Mouse (Mus musculus): Measurements from ENCODE around the gene Chp2. TPM values are rescaled to one million over a fixed set of nuclear protein-coding genes. Genes with fewer than 3 reads are reported as not detected.

The Chp2 gene
- polyA plus RNA-seq, 1 experiment from 2014 or later, result 0.29 TPM

GRCm38 (mm10) chr7:122244584-122244983 lies 25.3 kb downstream of the Chp2 start:
- Histone ChIP-seq H3K9ac (no peak overlapping the region), H3K4me1 (peaks cover 10% of the 10 kb centered on the region), H3K36me3 (replicated peaks) (no peaks in the 10 kb centered on the region), H3K9me3 (no peaks in the 10 kb centered on the region), H3K4me2 (no peak overlapping the region), H3K27ac (peak overlapping the region; percentile 61; the same call in 1 of the 2 replicates), H3K27me3 (no peaks in the 10 kb centered on the region), H3K4me3 (replicated peaks) (no peak overlapping the region)
- 40% methylated on average over 8 of the region's 8 CpGs for WGBS
- ATAC-seq (ENCODE audit: low FRiP score), result peak; percentile 59; the same call in 1 of the 2 replicates

GRCm38 (mm10) chr7:122245976-122246375 lies 26.7 kb downstream of the Chp2 start:
- Histone ChIP-seq H3K27me3 (no peaks in the 10 kb centered on the region), H3K27ac (no peak overlapping the region), H3K4me1 (peaks cover 10% of the 10 kb centered on the region), H3K4me3 (replicated peaks) (no peak overlapping the region), H3K9me3 (no peaks in the 10 kb centered on the region), H3K36me3 (replicated peaks) (no peaks in the 10 kb centered on the region), H3K4me2 (no peak overlapping the region), H3K9ac (no peak overlapping the region)
- WGBS, result 64% methylated on average over 3 of the region's 5 CpGs
- ATAC-seq (ENCODE audit: low FRiP score), result no peak

- Histone ChIP-seq H3K36me3 (replicated peaks) (no peaks in the 10 kb centered on the region), H3K27ac (no peak overlapping the region), H3K27me3 (no peaks in the 10 kb centered on the region), H3K9ac (no peak overlapping the region), H3K4me1 (peaks cover 13% of the 10 kb centered on the region), H3K9me3 (no peaks in the 10 kb centered on the region), H3K4me3 (replicated peaks) (no peak overlapping the region), H3K4me2 (no peak overlapping the region)
- no peak for ATAC-seq (ENCODE audit: low FRiP score)
- WGBS, result 84% methylated on average over 10 of the region's 10 CpGs
Measured at GRCm38 (mm10) chr7:122247254-122247864, 28.1 kb downstream of the Chp2 start.

GRCm38 (mm10) chr7:122249321-122249821 lies 30.1 kb downstream of the Chp2 start:
- no peak overlapping the region for H3K9ac ChIP-seq
- 90% methylated on average over 9 of the region's 9 CpGs for WGBS
- no peaks in the 10 kb centered on the region for H3K9me3 ChIP-seq
- H3K4me3 ChIP-seq (replicated peaks), result no peak overlapping the region
- peaks cover 7% of the 10 kb centered on the region; the same call in 1 of the 2 replicates for H3K4me1 ChIP-seq
- no peak overlapping the region for H3K27ac ChIP-seq
- ATAC-seq (ENCODE audit: low FRiP score), result no peak
- H3K36me3 ChIP-seq (replicated peaks), result no peaks in the 10 kb centered on the region
- H3K27me3 ChIP-seq, result no peaks in the 10 kb centered on the region
- H3K4me2 ChIP-seq, result no peak overlapping the region

GRCm38 (mm10) chr7:122251197-122252011 lies 32.1 kb downstream of the Chp2 start:
- H3K9me3 ChIP-seq, result no peaks in the 10 kb centered on the region
- no peak overlapping the region for H3K4me3 ChIP-seq (replicated peaks)
- H3K4me2 ChIP-seq, result peak overlapping the region; percentile 37
- WGBS, result 27% methylated on average over 21 of the region's 21 CpGs
- H3K4me1 ChIP-seq, result 0 out of 2 replicates have a peak, but pooled peaks cover 3% of the 10 kb centered on the region
- H3K9ac ChIP-seq, result no peak overlapping the region
- peak; percentile 65; the same call in 1 of the 2 replicates for ATAC-seq (ENCODE audit: low FRiP score)
- no peaks in the 10 kb centered on the region for H3K36me3 ChIP-seq (replicated peaks)
- H3K27me3 ChIP-seq, result no peaks in the 10 kb centered on the region
- no peak overlapping the region for H3K27ac ChIP-seq

GRCm38 (mm10) chr7:122256722-122257121 lies 37.4 kb downstream of the Chp2 start:
- no peaks in the 10 kb centered on the region for H3K36me3 ChIP-seq (replicated peaks)
- H3K27me3 ChIP-seq, result peaks cover 3% of the 10 kb centered on the region; the same call in 1 of the 2 replicates
- no peak for ATAC-seq (ENCODE audit: low FRiP score)
- H3K27ac ChIP-seq, result no peak overlapping the region
- H3K9ac ChIP-seq, result no peak overlapping the region
- H3K4me2 ChIP-seq, result no peak overlapping the region
- H3K4me3 ChIP-seq (replicated peaks), result no peak overlapping the region
- WGBS, result 87% methylated on average over 7 of the region's 7 CpGs
- H3K4me1 ChIP-seq, result 0 out of 2 replicates have a peak, but pooled peaks cover 1% of the 10 kb centered on the region
- H3K9me3 ChIP-seq, result no peaks in the 10 kb centered on the region

GRCm38 (mm10) chr7:122258521-122258920 lies 39.2 kb downstream of the Chp2 start:
- Histone ChIP-seq H3K4me2 (no peak overlapping the region), H3K36me3 (replicated peaks) (no peaks in the 10 kb centered on the region), H3K9me3 (no peaks in the 10 kb centered on the region), H3K4me3 (replicated peaks) (no peak overlapping the region), H3K9ac (no peak overlapping the region), H3K27me3 (peaks cover 3% of the 10 kb centered on the region; the same call in 1 of the 2 replicates), H3K27ac (no peak overlapping the region), H3K4me1 (no peaks in the 10 kb centered on the region)
- no peak for ATAC-seq (ENCODE audit: low FRiP score)
- 85% methylated on average over 4 of the region's 4 CpGs for WGBS

GRCm38 (mm10) chr7:122260055-122260602 lies 40.8 kb downstream of the Chp2 start:
- no peak for ATAC-seq (ENCODE audit: low FRiP score)
- Histone ChIP-seq H3K27me3 (peaks cover 3% of the 10 kb centered on the region; the same call in 1 of the 2 replicates), H3K36me3 (replicated peaks) (no peaks in the 10 kb centered on the region), H3K27ac (no peak overlapping the region), H3K4me3 (replicated peaks) (no peak overlapping the region), H3K9ac (no peak overlapping the region), H3K9me3 (no peaks in the 10 kb centered on the region), H3K4me2 (no peak overlapping the region), H3K4me1 (no peaks in the 10 kb centered on the region)
- WGBS, result 89% methylated on average over 5 of the region's 5 CpGs

- no peaks in the 10 kb centered on the region for H3K4me1 ChIP-seq
- ATAC-seq (ENCODE audit: low FRiP score), result no peak
- H3K9ac ChIP-seq, result no peak overlapping the region
- no peak overlapping the region for H3K27ac ChIP-seq
- H3K4me2 ChIP-seq, result no peak overlapping the region
- no peaks in the 10 kb centered on the region for H3K36me3 ChIP-seq (replicated peaks)
- H3K27me3 ChIP-seq, result no peaks in the 10 kb centered on the region
- WGBS, result 92% methylated on average over 4 of the region's 4 CpGs
- H3K4me3 ChIP-seq (replicated peaks), result no peak overlapping the region
- no peaks in the 10 kb centered on the region for H3K9me3 ChIP-seq
Measured at GRCm38 (mm10) chr7:122268983-122269486, 49.7 kb downstream of the Chp2 start.

GRCm38 (mm10) chr7:122272334-122272733 lies 53.0 kb downstream of the Chp2 start:
- Histone ChIP-seq H3K4me3 (replicated peaks) (no peak overlapping the region), H3K4me1 (no peaks in the 10 kb centered on the region), H3K9me3 (no peaks in the 10 kb centered on the region), H3K36me3 (replicated peaks) (no peaks in the 10 kb centered on the region), H3K27ac (no peak overlapping the region), H3K9ac (no peak overlapping the region), H3K27me3 (no peaks in the 10 kb centered on the region), H3K4me2 (no peak overlapping the region)
- 89% methylated on average over 2 of the region's 2 CpGs for WGBS
- ATAC-seq (ENCODE audit: low FRiP score), result no peak
